Mouse (Mus musculus) gastrocnemius, postnatal 4 days (tissue): ENCODE measurements around the gene Cacna1a. TPM values are rescaled to one million over a fixed set of nuclear protein-coding genes. Genes with fewer than 3 reads are reported as not detected.

ENCODE experiments used
- DNase-seq, 2 experiments: peaks; one replicate each; pipeline ENCODE4 v3.0.0; 2021 to 2022; ENCODE audit warnings: low spot score in 2 of 2, mixed read lengths in 2 of 2
- long read RNA-seq, 2 experiments: library from polyadenylated mRNA; stranded (forward); transcript quantifications; one replicate each; pipeline ENCODE4 v2.0.0; 2021
- total RNA-seq, 2 experiments: library from RNA; stranded (reverse); gene quantifications; 2 replicates each; pipeline ENCODE4 v1.2.3; 2021

Gene Cacna1a
- 1 to 10 TPM; 8.0 to 9.5 TPM for total RNA-seq
- long read RNA-seq, experiment 1, partial matches to known transcripts, result 1 of 4 reads
- long read RNA-seq, experiment 1, other reads (novel, unspliced or antisense), result 2 of 4 reads
- long read RNA-seq, experiment 2, partial matches to known transcripts, result 1 of 3 reads
- long read RNA-seq, experiment 2, other reads (novel, unspliced or antisense), result 2 of 3 reads

- DNase-seq, result no peak
These were observed at the start of gene Cacna1a for GRCm38 (mm10) chr8:84388275-84388674. TSS of gene Cacna1a (plus strand) at chr8:84388440.

GRCm38 (mm10) chr8:84338493-84338892 is 49.7 kb upstream of the Cacna1a start:
- DNase-seq, result no peak

GRCm38 (mm10) chr8:84339320-84339719 is 48.9 kb upstream of the Cacna1a start:
- DNase-seq, result no peak

- no peak for DNase-seq
These were observed 48.4 kb upstream of the Cacna1a start for GRCm38 (mm10) chr8:84339867-84340266.

- no peak for DNase-seq
These were observed 47.6 kb upstream of the Cacna1a start for GRCm38 (mm10) chr8:84340671-84341070.

GRCm38 (mm10) chr8:84345493-84345892 is 42.7 kb upstream of the Cacna1a start:
- no peak for DNase-seq

- no peak for DNase-seq
These were observed 41.8 kb upstream of the Cacna1a start for GRCm38 (mm10) chr8:84346421-84346820.

GRCm38 (mm10) chr8:84349526-84349925 is 38.7 kb upstream of the Cacna1a start:
- DNase-seq, result no peak

GRCm38 (mm10) chr8:84350960-84351359 is 37.3 kb upstream of the Cacna1a start:
- no peak for DNase-seq

GRCm38 (mm10) chr8:84356482-84356881 is 31.8 kb upstream of the Cacna1a start:
- no peak for DNase-seq

- DNase-seq, result peak; percentile 48 to 75
These were observed 30.4 kb upstream of the Cacna1a start for GRCm38 (mm10) chr8:84357631-84358371.

GRCm38 (mm10) chr8:84363428-84364134 is 24.7 kb upstream of the Cacna1a start:
- peak; percentile 62 to 75 for DNase-seq

GRCm38 (mm10) chr8:84365197-84365596 is 23.0 kb upstream of the Cacna1a start:
- no peak for DNase-seq

GRCm38 (mm10) chr8:84370972-84371371 is 17.3 kb upstream of the Cacna1a start:
- DNase-seq, result no peak

GRCm38 (mm10) chr8:84375038-84375437 is 13.2 kb upstream of the Cacna1a start:
- no peak for DNase-seq

GRCm38 (mm10) chr8:84375803-84376202 is 12.4 kb upstream of the Cacna1a start:
- DNase-seq, result no peak

- DNase-seq, result no peak
These were observed 11.7 kb upstream of the Cacna1a start for GRCm38 (mm10) chr8:84376564-84376963.

- DNase-seq, result no peak
These were observed 6.6 kb upstream of the Cacna1a start for GRCm38 (mm10) chr8:84381676-84382075.

- DNase-seq, result no peak
These were observed 533 bp downstream of the Cacna1a start for GRCm38 (mm10) chr8:84388773-84389172.

- no peak for DNase-seq
These were observed 933 bp downstream of the Cacna1a start for GRCm38 (mm10) chr8:84389173-84389572.

GRCm38 (mm10) chr8:84391611-84392010 is 3.4 kb downstream of the Cacna1a start:
- no peak for DNase-seq

GRCm38 (mm10) chr8:84395751-84396457 is 7.7 kb downstream of the Cacna1a start:
- no peak for DNase-seq
